Mouse (Mus musculus) cerebellum, adult 11-12 months (tissue): ENCODE measurements around the gene Cfap77.
"Not testable (repeated sequence)": the region's sequence is repeated elsewhere in the genome, so short reads cannot be mapped to it uniquely, and the experiment has no call there.

Experiments
- DNase-seq: peaks from one replicate; pipeline ENCODE4 v3.0.0; 2022

Gene Cfap77

DNA sequence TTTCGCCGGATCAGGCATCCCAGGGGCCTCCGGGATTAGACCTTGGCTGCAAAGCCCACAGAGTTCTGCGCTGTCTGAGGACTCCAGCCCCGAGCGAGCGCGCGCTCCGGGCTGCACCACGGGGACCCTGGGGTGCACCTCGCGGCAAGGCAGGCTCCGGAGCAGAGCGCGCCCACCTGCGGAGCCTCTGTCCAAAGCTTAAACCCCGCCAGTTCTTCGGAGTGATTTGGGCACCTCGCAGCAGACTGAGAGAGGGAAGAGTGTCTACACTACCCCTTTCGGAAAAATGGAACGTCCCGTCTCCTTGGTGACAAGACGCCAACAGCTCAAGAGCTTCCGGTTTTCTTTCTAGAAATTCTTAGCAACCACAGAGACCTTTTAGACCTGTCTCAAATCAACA, at the start of gene Cfap77:
TSS of gene Cfap77 (minus strand) at position 76 of the 400 bp plus-strand sequence.
- no peak for DNase-seq

GRCm38 (mm10) chr2:29102416-29103377, 47.8 kb upstream of the Cfap77 start:
- not testable (repeated sequence) for DNase-seq

DNA sequence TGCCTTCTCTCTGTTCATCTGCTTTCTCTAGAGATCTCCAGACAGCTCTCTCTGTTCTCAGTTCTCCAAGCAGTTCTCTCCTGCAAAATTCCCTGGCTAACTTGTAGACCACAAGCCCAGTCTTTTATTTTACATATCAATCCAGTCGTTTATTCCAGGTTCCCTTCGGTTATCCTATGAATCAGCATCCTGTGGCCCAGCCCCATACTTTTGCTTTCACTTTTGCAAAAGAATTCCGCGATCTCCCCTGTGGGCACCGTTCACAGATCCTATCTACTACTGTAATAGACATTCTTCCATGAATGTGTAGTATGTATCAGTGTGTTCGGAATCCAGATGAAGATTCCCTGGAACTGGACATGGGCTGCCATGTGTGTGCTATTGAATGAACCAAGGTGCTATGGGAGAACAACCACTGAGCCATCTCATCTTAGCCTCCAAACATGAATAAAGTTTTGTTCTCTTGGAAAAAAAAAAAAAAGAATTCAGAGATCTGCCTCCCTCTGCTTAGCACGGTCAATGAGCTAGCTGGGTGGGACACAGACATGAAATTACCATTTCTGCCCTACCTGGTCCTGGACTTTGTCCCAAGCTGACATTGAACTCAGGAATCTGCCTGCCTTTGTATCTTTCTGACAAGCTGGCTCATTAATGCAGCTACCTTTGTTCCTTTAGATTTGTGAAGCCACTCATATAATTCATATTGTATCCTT, 46.1 kb upstream of the Cfap77 start:
- DNase-seq: no peak

DNA sequence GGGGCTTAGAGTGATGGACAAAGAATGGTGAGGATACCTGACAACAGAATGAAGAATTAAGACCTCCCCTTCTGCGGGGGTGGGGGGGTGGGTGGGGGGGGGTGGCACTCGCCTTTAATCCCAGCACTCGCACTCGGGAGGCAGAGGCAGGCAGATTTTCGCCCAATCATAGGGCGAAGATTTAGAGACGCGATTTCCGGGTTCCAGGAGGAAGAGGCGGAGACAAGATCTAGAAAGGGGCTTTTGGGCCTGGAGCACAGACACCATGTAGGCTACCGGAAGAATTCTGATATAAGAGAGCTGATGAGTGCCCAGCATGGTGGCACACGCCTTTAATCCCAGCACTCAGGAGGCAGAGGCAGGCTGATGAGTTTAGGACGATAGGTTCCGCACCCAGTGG, 44.8 kb upstream of the Cfap77 start:
- no peak for DNase-seq

DNA sequence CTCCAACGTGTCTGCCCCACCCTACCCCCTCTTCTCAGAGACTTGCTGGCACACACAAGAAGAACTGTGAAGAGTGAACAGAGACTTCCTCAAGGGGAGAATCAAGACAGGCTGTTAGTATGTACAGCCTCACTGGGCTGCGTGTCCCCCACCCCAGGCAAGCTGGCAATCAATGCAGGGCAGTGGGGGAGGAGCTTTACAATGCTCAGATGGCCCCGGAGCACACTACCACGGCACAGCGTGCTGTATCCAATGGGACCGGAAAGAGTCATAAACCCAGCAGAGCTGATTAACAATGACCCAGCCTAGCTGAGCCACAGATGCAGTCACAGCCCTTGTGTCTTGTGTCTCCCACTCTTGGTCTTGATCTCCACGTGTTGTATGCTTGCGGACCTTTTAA, 43.9 kb upstream of the Cfap77 start:
- no peak for DNase-seq

DNA sequence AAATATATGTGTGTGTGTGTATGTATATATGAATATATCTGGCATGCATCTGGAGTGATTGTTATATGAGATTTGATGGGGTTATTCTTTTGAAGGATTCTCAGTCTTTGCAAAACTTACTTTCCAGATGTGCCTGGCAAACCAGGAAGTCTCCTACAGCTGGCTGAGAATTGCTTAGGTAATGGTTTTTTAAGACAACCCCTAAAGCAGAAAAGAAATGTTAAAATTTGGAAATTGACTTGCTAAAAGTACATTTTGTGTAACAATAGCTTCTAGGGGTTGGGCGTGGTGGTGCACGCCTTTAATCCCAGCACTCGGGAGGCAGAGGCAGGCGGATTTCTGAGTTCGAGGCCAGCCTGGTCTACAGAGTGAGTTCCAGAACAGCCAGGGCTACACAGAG, 43.1 kb upstream of the Cfap77 start:
- not testable (repeated sequence) for DNase-seq

DNA sequence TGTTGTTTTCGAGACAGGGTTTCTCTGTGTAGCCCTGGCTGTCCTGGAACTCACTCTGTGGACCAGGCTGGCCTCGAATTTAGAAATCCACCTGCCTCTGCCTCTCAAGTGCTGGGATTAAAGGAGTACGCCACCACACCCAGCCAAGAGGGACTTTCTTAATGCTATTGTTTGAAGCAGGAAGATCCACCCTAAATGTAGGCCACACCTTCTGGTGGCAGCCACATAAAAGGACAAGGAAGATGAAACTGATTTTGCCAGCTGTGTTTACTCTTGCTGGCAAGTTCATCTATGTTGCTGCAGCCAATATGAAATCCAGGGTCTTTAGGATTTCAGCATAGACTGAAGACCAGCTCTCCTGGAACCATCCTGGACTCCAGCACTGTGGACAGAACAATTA, 42.6 kb upstream of the Cfap77 start:
- no peak for DNase-seq

GRCm38 (mm10) chr2:29096751-29097150, 41.9 kb upstream of the Cfap77 start:
- DNase-seq: no peak

DNA sequence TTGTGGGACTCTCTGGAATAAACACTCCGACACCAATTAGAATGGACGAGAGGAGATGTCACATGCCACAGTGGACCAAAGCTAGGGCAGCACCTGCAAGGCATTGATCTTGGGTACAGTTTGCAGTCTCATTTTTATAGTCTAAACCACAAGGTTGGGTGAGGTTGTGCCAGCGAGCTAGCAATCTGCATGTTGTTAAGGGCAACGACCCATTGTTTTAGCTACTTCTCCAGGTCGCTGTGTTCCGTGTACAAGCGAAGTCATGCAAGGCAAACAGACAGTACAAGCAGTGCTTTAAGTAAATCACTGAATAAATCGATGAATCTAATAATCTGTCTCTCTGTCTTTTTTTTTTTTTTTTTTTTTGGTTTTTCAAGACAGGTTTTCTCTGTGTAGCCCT, 40.8 kb upstream of the Cfap77 start:
- no peak for DNase-seq

DNA sequence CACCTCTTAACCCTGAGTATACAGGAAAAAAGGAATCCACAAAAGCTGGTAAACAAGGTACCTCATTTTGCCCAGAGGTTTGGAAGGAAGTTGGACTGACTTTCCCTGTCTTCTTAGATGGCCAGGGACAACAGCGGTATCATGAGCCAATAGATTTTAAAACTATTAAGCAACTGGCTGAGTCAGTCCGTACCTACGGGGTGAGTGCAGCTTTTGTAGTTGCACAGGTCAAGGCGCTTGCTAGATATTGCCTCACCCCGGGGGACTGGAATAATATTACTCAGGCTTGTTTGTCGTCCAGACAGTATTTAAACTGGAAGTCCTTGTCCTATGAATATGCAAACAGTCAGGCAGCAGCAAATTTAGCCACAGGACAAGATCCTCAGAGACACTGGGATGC, 34.4 kb upstream of the Cfap77 start:
- DNase-seq: not testable (repeated sequence)

- no peak for DNase-seq
These were observed 31.2 kb upstream of the Cfap77 start for GRCm38 (mm10) chr2:29086026-29086425.

DNA sequence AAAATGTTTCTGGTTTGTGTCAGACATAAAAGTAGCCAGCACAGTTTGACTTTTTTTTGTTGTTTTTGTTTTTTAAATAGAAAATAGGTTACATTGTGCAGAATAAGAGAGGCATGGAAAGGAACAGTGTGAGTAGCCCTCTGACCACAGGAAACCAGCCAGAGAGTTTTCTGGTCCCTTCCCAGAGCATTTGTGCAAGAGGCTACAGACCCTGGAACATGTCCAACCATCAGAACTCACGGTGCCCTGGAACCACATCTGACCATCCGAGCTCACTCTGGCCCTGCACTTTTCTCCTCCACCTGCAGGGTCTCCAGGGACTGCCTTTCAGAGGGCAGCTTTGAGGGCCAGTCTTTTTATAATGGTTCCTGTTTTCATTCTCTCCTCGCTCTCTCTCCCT, 27.1 kb upstream of the Cfap77 start:
- DNase-seq: no peak

DNA sequence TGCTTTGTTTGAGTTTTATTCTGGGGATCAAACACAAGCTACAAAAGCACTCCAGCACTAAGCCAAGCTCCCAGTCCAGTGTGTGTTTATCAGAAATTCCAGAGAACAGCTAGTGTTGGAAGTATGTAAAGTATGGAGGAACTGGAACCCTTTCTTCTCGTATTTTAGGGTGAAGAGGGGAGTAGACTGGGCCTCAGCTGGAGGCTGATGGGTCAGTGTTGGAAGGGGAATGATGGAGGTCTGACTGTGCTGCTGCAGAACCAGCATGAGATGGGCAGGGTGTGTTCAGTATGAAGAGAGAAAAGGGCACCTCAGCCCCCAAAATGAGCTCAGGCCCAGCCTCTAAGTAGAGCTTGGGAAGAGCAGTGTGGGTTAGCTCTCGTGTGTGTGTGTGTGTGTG, 21.4 kb upstream of the Cfap77 start:
- DNase-seq: no peak

- DNase-seq: no peak
These were observed 20.6 kb upstream of the Cfap77 start for GRCm38 (mm10) chr2:29075331-29076070.

DNA sequence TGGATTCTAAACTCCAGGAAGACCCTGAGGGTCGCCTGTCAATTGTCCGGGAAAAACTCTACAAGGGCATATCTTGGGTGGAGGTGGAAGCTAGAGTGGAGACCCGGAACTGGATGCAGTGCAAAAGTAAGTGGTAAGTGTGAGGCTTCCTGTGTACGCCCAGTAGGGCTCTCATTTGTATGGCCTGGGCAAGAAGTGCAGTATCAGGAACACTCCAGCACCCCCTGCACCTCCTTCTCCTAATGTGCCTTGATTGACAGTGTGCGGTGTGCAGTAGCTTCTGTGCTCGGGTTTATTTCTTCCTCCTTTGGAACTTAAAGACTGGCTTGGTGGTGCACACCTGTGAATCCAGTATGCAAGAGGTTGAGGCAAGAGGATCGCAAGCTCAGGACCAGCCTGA, 19.8 kb upstream of the Cfap77 start:
- no peak for DNase-seq

DNA sequence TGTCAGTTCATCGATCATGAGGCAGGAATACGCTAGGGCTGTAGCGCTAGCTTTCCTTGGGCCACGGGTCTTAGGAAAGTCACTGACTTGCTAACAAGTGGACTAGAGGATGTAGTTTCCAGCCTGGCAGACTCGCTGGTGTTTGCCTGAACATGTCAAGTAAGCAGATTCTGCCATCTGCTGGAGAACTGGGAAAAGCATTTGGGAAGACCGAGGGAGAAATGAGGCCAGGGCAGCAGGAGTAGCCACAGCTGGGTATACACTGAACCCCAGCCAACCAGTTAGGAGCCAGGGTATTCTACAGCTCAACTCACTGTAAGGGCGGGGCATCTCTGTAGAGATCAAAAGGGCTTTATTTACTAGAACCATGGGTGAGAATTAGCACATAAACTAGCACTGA, 11.5 kb upstream of the Cfap77 start:
- DNase-seq: no peak

DNA sequence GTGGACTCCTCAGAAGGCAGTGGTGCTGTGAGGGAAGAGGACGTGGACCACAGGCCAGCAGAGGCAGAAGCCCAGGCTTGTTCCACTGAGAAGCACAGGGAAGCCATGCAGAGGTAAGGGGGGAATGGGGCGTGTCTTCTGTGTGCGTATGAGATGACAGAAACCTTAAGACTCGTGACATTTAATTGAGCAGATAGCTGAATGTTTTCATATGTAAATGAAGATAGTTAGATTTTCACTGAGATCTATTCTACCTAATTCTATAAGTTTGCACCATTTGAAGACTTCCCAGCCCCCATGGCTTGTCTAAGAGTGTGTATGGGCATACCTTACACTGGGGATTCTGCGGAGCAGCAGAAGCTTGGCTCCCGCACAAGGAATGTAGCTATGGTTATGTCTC, 10.9 kb upstream of the Cfap77 start:
- no peak for DNase-seq

GRCm38 (mm10) chr2:29060135-29060597, 5.3 kb upstream of the Cfap77 start, which contains the start of gene Ttf1:
Gene Ttf1, plus strand, starts transcription at chr2:29060262.
- peak; percentile 90 for DNase-seq

DNA sequence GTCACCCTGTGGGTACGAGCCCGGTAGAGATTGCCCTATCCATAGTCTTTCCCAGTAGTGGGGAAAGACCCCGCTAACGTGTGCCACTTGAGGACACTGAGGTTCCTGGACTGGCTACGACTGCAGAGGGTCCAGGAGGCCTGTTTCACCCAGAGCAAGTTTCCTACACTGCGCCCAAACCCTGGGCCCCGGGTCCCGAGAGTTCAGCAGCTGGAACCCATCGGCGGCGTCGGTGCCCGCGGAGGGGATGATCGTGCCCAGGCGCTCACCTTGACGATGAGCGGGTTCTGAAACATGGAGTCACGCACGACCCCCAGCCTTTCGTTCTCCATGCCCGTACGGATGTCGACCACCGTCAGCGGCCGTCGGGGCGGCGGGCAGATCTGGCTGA, 326 bp downstream of the Cfap77 start:
- no peak for DNase-seq

- DNase-seq: peak; percentile 16
These were observed 893 bp downstream of the Cfap77 start for GRCm38 (mm10) chr2:29053802-29054544.

GRCm38 (mm10) chr2:29052943-29053454, 1.9 kb downstream of the Cfap77 start:
- DNase-seq: peak; percentile 7

DNA sequence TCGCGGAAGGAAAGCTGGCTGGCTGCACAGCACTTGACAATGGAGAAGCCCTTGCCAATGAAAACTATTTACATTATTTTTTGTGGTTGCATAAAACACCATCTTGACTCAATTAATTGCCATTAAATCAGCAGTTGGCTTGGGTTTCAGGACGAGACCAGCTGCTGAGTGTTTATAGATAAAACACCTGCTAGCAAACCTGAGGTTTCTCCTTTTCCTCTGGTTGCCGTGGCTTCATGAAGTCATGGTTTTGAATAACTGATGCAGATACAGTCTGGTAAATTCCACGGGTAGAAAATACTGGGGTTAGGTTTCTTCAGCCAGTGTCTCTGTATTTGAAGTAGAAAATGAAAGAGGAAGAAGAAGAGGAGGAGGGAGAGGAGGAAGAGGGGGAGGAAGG, 2.9 kb downstream of the Cfap77 start:
- DNase-seq: no peak
